Mouse (Mus musculus) liver, adult 2 months (tissue): Measurements from ENCODE around the gene Tmem204.

ENCODE experiments used
- CTCF ChIP-seq: fragments of 200-500 bp; IDR thresholded peaks from 2 replicates; pipeline ENCODE4 v1.5.1; 2011; ENCODE audit warnings: low read depth, low read length, control low read depth
- POLR2A ChIP-seq: fragments of 200-500 bp; IDR thresholded peaks from 2 replicates; pipeline ENCODE4 v1.6.1; 2011; ENCODE audit warnings: low read length, control low read depth; ENCODE audit not compliant: insufficient read depth; ENCODE audit errors: extremely low read depth

GRCm38 (mm10) chr17:25044879-25045278 lies 38.5 kb downstream of the Tmem204 start:
- TF ChIP-seq CTCF (no peak), POLR2A (no peak)
